Mouse (Mus musculus) forebrain, embryonic 11.5 days (tissue): ENCODE data around the gene Slc29a1. TPM values are rescaled to one million over a fixed set of nuclear protein-coding genes. Genes with fewer than 3 reads are reported as not detected.
A peak's percentile ranks its signal among the peaks of the same experiment; 100 is the strongest.

ENCODE experiments used
- ATAC-seq: fragments of 200-750 bp; cut with Nextera tagmentation; replicated peaks from 2 replicates; pipeline ENCODE4 v1.8.0; 2017; ENCODE audit warnings: moderate TSS enrichment; ENCODE audit not compliant: low FRiP score
- DNase-seq: peaks from one replicate; pipeline ENCODE4 v3.0.0-alpha.2; 2017; ENCODE audit warnings: low spot score
- H3K27ac ChIP-seq: fragments of 300-500 bp; sonication (generic); 2 replicates; pipeline ENCODE4 v1.5.1; 2014; ENCODE audit warnings: low read depth, low read length
- H3K27me3 ChIP-seq: fragments of 300-500 bp; sonication (generic); 2 replicates; pipeline ENCODE4 v1.6.1; 2014; ENCODE audit warnings: mild to moderate bottlenecking, low read length, mixed read lengths; ENCODE audit not compliant: control insufficient read depth, insufficient read depth
- H3K36me3 ChIP-seq: fragments of 300-500 bp; sonication (generic); 2 replicates; pipeline ENCODE4 v1.6.1; 2014; ENCODE audit warnings: mild to moderate bottlenecking, low read length, moderate library complexity, mixed read lengths; ENCODE audit not compliant: control insufficient read depth, insufficient read depth
- H3K4me1 ChIP-seq: fragments of 300-500 bp; sonication (generic); replicated peaks from 2 replicates; pipeline ENCODE4 v1.6.1; 2014; ENCODE audit warnings: low read length, mixed read lengths; ENCODE audit not compliant: control insufficient read depth, insufficient read depth
- H3K4me2 ChIP-seq: fragments of 300-500 bp; sonication (generic); 2 replicates; pipeline ENCODE4 v1.6.1; 2014; ENCODE audit warnings: low read depth, mild to moderate bottlenecking, low read length, moderate library complexity, mixed read lengths; ENCODE audit not compliant: severe bottlenecking
- H3K4me3 ChIP-seq: fragments of 300-500 bp; sonication (generic); 2 replicates; pipeline ENCODE4 v1.5.1; 2014; ENCODE audit warnings: low read depth, low read length
- H3K9ac ChIP-seq: fragments of 300-500 bp; sonication (generic); 2 replicates; pipeline ENCODE4 v1.6.1; 2014; ENCODE audit warnings: low read length
- H3K9me3 ChIP-seq: fragments of 300-500 bp; sonication (generic); 2 replicates; pipeline ENCODE4 v1.6.1; 2016; ENCODE audit warnings: low read length, mixed read lengths; ENCODE audit not compliant: control insufficient read depth
- WGBS: fragments of 180-500 bp; shearing (Covaris S2); extraction: QIAGEN DNeasy Blood & Tissue Kit; methylation state at CpG from one replicate; pipeline ENCODE4 v1.1.7; 2014; 5-methylcytosine and 5-hydroxymethylcytosine counted together
- polyA plus RNA-seq: library from polyadenylated mRNA; unstranded; fragments of >200 nt; fragmentation: Nextera tagmentation; extraction: Ambion mirVana; gene quantifications from 2 replicates; pipeline ENCODE4 v1.2.1, GENCODE M21; 2014

The Slc29a1 gene
- polyA plus RNA-seq, 1 experiment from 2014 or later, result 56.7 TPM

GRCm38 (mm10) chr17:45582188-45582587 lies 17.2 kb downstream of the Slc29a1 start:
- WGBS, result 90% methylated on average over 6 of the region's 6 CpGs
- ATAC-seq (no peak), DNase-seq (no peak)
- H3K4me1 ChIP-seq, result peaks cover 7% of the 10 kb centered on the region; the same call in 1 of the 2 replicates
- no peak overlapping the region for H3K4me2 ChIP-seq
- H3K27me3 ChIP-seq, result no peaks in the 10 kb centered on the region
- no peak overlapping the region for H3K9ac ChIP-seq
- no peaks in the 10 kb centered on the region for H3K9me3 ChIP-seq
- no peaks in the 10 kb centered on the region for H3K36me3 ChIP-seq
- H3K4me3 ChIP-seq, result no peak overlapping the region
- no peak overlapping the region for H3K27ac ChIP-seq

GRCm38 (mm10) chr17:45581567-45581983 lies 17.8 kb downstream of the Slc29a1 start:
- 16% methylated on average over 2 of the region's 2 CpGs for WGBS
- Histone ChIP-seq H3K36me3 (no peaks in the 10 kb centered on the region), H3K4me3 (no peak overlapping the region), H3K4me2 (no peak overlapping the region), H3K9ac (no peak overlapping the region), H3K27ac (no peak overlapping the region), H3K9me3 (no peaks in the 10 kb centered on the region), H3K27me3 (no peaks in the 10 kb centered on the region), H3K4me1 (peaks cover 7% of the 10 kb centered on the region; the same call in 1 of the 2 replicates)
- DNase-seq (peak; percentile 81), ATAC-seq (no peak; the same call in 1 of the 2 replicates)

GRCm38 (mm10) chr17:45580958-45581477 lies 18.4 kb downstream of the Slc29a1 start:
- WGBS, result 52% methylated on average over 12 of the region's 12 CpGs
- Histone ChIP-seq H3K27ac (0 out of 2 replicates have a peak overlapping the region, but pooled peaks have one; percentile 4), H3K4me3 (no peak overlapping the region), H3K36me3 (no peaks in the 10 kb centered on the region), H3K4me2 (no peak overlapping the region), H3K4me1 (peaks cover 7% of the 10 kb centered on the region; the same call in 1 of the 2 replicates), H3K9me3 (no peaks in the 10 kb centered on the region), H3K27me3 (no peaks in the 10 kb centered on the region), H3K9ac (no peak overlapping the region)
- DNase-seq (no peak), ATAC-seq (no peak)

- H3K4me3 ChIP-seq, result no peak overlapping the region
- no peak overlapping the region for H3K9ac ChIP-seq
- DNase-seq (no peak), ATAC-seq (no peak)
- peaks cover 7% of the 10 kb centered on the region; the same call in 1 of the 2 replicates for H3K4me1 ChIP-seq
- H3K4me2 ChIP-seq, result no peak overlapping the region
- no peak overlapping the region for H3K27ac ChIP-seq
- WGBS, result 77% methylated on average over 4 of the region's 4 CpGs
- H3K36me3 ChIP-seq, result no peaks in the 10 kb centered on the region
- no peaks in the 10 kb centered on the region for H3K27me3 ChIP-seq
- no peaks in the 10 kb centered on the region for H3K9me3 ChIP-seq
Observed at GRCm38 (mm10) chr17:45579554-45579953, 19.9 kb downstream of the Slc29a1 start.

- Histone ChIP-seq H3K9ac (no peak overlapping the region), H3K9me3 (no peaks in the 10 kb centered on the region), H3K36me3 (no peaks in the 10 kb centered on the region), H3K4me1 (peaks cover 2% of the 10 kb centered on the region; the same call in 1 of the 2 replicates), H3K4me3 (no peak overlapping the region), H3K27ac (no peak overlapping the region), H3K27me3 (no peaks in the 10 kb centered on the region), H3K4me2 (no peak overlapping the region)
- ATAC-seq, result no peak
- DNase-seq, result no peak
- WGBS, result 65% methylated on average over 7 of the region's 7 CpGs
Observed at GRCm38 (mm10) chr17:45578843-45579242, 20.6 kb downstream of the Slc29a1 start.

- Histone ChIP-seq H3K4me2 (no peak overlapping the region), H3K27ac (no peak overlapping the region), H3K4me1 (peaks cover 2% of the 10 kb centered on the region; the same call in 1 of the 2 replicates), H3K9me3 (no peaks in the 10 kb centered on the region), H3K36me3 (no peaks in the 10 kb centered on the region), H3K27me3 (no peaks in the 10 kb centered on the region), H3K4me3 (no peak overlapping the region), H3K9ac (no peak overlapping the region)
- no peak for DNase-seq
- no peak for ATAC-seq
- 66% methylated on average over 5 of the region's 5 CpGs for WGBS
Observed at GRCm38 (mm10) chr17:45578242-45578641, 21.2 kb downstream of the Slc29a1 start.

GRCm38 (mm10) chr17:45575123-45575897 lies 24.1 kb downstream of the Slc29a1 start:
- H3K27me3 ChIP-seq, result no peaks in the 10 kb centered on the region
- ATAC-seq, result no peak
- no peaks in the 10 kb centered on the region for H3K9me3 ChIP-seq
- no peak overlapping the region for H3K4me3 ChIP-seq
- 90% methylated on average over 8 of the region's 8 CpGs for WGBS
- H3K36me3 ChIP-seq, result peaks cover 11% of the 10 kb centered on the region; the same call in 1 of the 2 replicates
- H3K4me1 ChIP-seq, result peaks cover 2% of the 10 kb centered on the region; the same call in 1 of the 2 replicates
- no peak for DNase-seq
- H3K4me2 ChIP-seq, result no peak overlapping the region
- no peak overlapping the region for H3K27ac ChIP-seq
- no peak overlapping the region; the same call in 1 of the 2 replicates for H3K9ac ChIP-seq

GRCm38 (mm10) chr17:45574129-45574761 lies 25.2 kb downstream of the Slc29a1 start:
- peak overlapping the region; percentile 99 for H3K9ac ChIP-seq
- peaks cover 4% of the 10 kb centered on the region; the same call in 1 of the 2 replicates for H3K4me1 ChIP-seq
- peak overlapping the region; percentile 95 for H3K27ac ChIP-seq
- H3K27me3 ChIP-seq, result no peaks in the 10 kb centered on the region
- ATAC-seq (peak; percentile 40), DNase-seq (peak; percentile 81)
- H3K4me2 ChIP-seq, result peak overlapping the region; percentile 67
- no peaks in the 10 kb centered on the region for H3K9me3 ChIP-seq
- H3K4me3 ChIP-seq, result peak overlapping the region; percentile 100
- 2% methylated on average over 17 of the region's 17 CpGs for WGBS
- peaks cover 20% of the 10 kb centered on the region for H3K36me3 ChIP-seq
